Mouse (Mus musculus): Measurements from ENCODE around the gene Fbxl15. TPM values are rescaled to one million over a fixed set of nuclear protein-coding genes. Genes with fewer than 3 reads are reported as not detected.

Fbxl15 gene
- polyA plus RNA-seq (2016; fragmentation: Nextera tagmentation; extraction: Ambion mirVana), result 23.5 and 24.5 TPM in 2 replicates

- Histone ChIP-seq H3K27ac (peak within 1 kb of the TSS; percentile 96), H3K9me3 (no peaks in the 10 kb centered on the region), H3K36me3 (replicated peaks) (peaks cover 28% of the 10 kb centered on the region), H3K27me3 (peaks cover 43% of the 10 kb centered on the region), H3K4me2 (peak within 1 kb of the TSS; percentile 96), H3K4me3 (replicated peaks) (peak within 1 kb of the TSS; percentile 65), H3K4me1 (peaks cover 57% of the 10 kb centered on the region), H3K9ac (peak within 1 kb of the TSS; percentile 70)
- peak; percentile 86 for ATAC-seq (ENCODE audit: low FRiP score)
- WGBS, result under 1% methylated on average over 81 of the region's 81 CpGs
Observed at GRCm38 (mm10) chr19:46328081-46329030, at the start of gene Fbxl15. Gene Fbxl15 (plus strand): TSS chr19:46328184.

GRCm38 (mm10) chr19:46282081-46282849, 45.7 kb upstream of the Fbxl15 start:
- 94% methylated on average over 11 of the region's 11 CpGs for WGBS
- H3K4me2 ChIP-seq, result no peak overlapping the region
- no peaks in the 10 kb centered on the region for H3K4me1 ChIP-seq
- peaks cover 89% of the 10 kb centered on the region for H3K36me3 ChIP-seq (replicated peaks)
- H3K9me3 ChIP-seq, result no peaks in the 10 kb centered on the region
- H3K27me3 ChIP-seq, result no peaks in the 10 kb centered on the region
- no peak overlapping the region for H3K4me3 ChIP-seq (replicated peaks)
- H3K27ac ChIP-seq, result no peak overlapping the region
- ATAC-seq (ENCODE audit: low FRiP score), result no peak
- H3K9ac ChIP-seq, result no peak overlapping the region

DNA sequence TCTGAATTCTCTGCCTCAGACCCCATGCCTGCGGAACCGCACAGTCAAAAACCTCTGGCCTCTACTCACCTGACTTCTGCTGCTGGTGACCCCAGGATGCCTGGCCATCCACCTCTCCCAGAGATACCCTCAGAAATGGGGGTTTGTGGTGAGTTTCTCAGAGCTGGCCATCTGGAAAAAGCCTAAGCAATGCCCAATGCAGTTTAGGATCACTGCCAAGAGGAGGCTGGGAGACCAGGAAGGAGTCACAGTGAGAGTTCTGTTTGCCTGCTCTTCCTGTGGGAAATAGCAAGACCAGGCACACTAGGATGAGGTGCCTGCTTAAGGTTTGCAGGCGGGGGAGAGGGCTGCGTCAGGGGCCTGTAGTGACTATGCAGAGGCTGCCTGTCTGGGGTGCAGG, 43.3 kb upstream of the Fbxl15 start:
- Histone ChIP-seq H3K36me3 (replicated peaks) (peaks cover 78% of the 10 kb centered on the region), H3K9me3 (no peaks in the 10 kb centered on the region), H3K4me3 (replicated peaks) (no peak overlapping the region), H3K9ac (no peak overlapping the region), H3K27ac (no peak overlapping the region), H3K27me3 (no peaks in the 10 kb centered on the region), H3K4me2 (no peak overlapping the region), H3K4me1 (no peaks in the 10 kb centered on the region)
- no peak for ATAC-seq (ENCODE audit: low FRiP score)
- 94% methylated on average over 4 of the region's 4 CpGs for WGBS

DNA sequence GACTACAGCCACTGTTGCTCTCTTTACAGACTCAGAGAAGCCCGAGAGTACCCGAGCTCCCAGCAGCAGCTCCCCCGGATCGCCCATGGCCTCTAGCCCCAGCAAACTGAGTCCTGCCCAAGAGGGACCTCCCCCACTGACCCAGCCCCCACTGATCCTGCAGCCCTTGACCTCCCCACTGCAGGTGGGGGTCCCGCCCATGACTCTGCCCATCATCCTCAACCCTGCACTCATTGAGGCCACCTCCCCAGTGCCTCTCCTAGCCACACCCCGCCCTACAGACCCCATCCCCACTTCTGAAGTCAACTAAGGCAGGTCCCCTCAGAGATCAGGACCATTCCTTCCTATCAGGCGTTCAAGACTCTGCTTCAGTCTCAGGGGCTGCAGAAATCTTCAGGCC, 42.4 kb upstream of the Fbxl15 start:
- no peaks in the 10 kb centered on the region for H3K27me3 ChIP-seq
- no peaks in the 10 kb centered on the region for H3K9me3 ChIP-seq
- no peak overlapping the region for H3K9ac ChIP-seq
- WGBS, result 85% methylated on average over 7 of the region's 7 CpGs
- no peak for ATAC-seq (ENCODE audit: low FRiP score)
- no peak overlapping the region for H3K27ac ChIP-seq
- no peaks in the 10 kb centered on the region for H3K4me1 ChIP-seq
- H3K4me3 ChIP-seq (replicated peaks), result no peak overlapping the region
- H3K36me3 ChIP-seq (replicated peaks), result peaks cover 69% of the 10 kb centered on the region
- H3K4me2 ChIP-seq, result no peak overlapping the region

DNA sequence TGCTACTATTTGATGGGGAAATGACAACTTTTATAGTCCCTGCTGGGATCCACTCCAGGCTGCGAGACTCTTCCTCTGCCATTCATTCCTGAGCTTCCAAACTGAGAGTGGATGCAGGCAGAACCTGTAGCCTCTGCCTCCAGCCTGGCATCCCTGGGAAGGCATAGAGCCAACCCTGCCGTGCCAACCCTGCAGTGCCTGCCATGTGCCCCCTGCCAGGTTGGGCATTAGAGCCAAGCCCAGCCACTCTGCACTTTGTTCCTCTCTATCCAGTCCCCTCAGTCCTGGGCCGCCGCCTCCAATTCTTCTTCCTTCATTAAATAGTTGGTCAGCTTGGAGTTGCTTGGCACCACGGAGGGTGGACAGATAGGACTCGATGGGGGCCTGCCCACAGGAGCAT, 41.9 kb upstream of the Fbxl15 start:
- Histone ChIP-seq H3K36me3 (replicated peaks) (peaks cover 65% of the 10 kb centered on the region), H3K27ac (no peak overlapping the region), H3K9me3 (no peaks in the 10 kb centered on the region), H3K9ac (no peak overlapping the region), H3K27me3 (0 out of 2 replicates have a peak, but pooled peaks cover 3% of the 10 kb centered on the region), H3K4me3 (replicated peaks) (no peak overlapping the region), H3K4me2 (no peak overlapping the region), H3K4me1 (no peaks in the 10 kb centered on the region)
- ATAC-seq (ENCODE audit: low FRiP score), result no peak
- 94% methylated on average over 6 of the region's 6 CpGs for WGBS

- 0 out of 2 replicates have a peak, but pooled peaks cover 3% of the 10 kb centered on the region for H3K27me3 ChIP-seq
- H3K9ac ChIP-seq, result no peak overlapping the region
- H3K36me3 ChIP-seq (replicated peaks), result peaks cover 57% of the 10 kb centered on the region
- no peak overlapping the region for H3K4me2 ChIP-seq
- ATAC-seq (ENCODE audit: low FRiP score), result no peak
- no peak overlapping the region for H3K4me3 ChIP-seq (replicated peaks)
- H3K9me3 ChIP-seq, result no peaks in the 10 kb centered on the region
- no peaks in the 10 kb centered on the region for H3K4me1 ChIP-seq
- H3K27ac ChIP-seq, result no peak overlapping the region
- WGBS, result 87% methylated on average over 3 of the region's 3 CpGs
Observed at GRCm38 (mm10) chr19:46286926-46287325, 41.1 kb upstream of the Fbxl15 start.

DNA sequence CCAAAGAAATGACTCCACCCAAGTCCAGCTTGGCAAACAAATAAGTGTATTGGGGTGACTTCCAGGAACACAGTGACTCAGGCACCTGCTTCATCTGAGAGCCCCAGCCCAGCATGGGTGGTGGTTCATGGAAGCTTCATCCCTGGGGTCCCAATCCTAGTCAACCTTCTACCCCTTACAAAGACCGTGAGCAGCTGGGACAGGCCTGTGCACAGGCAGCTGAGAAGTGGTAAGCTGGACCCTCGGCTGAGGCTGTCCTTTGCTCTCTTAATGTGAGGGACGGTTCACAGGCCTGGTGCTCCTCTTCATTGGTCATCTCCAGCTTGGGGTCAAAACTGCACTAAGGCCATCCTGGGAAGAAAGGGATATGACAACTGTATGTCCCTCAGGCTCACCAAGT, 40.4 kb upstream of the Fbxl15 start:
- no peak overlapping the region for H3K4me3 ChIP-seq (replicated peaks)
- H3K4me1 ChIP-seq, result no peaks in the 10 kb centered on the region
- no peak for ATAC-seq (ENCODE audit: low FRiP score)
- no peak overlapping the region for H3K27ac ChIP-seq
- no peak overlapping the region for H3K4me2 ChIP-seq
- WGBS, result 88% methylated on average over 3 of the region's 3 CpGs
- no peaks in the 10 kb centered on the region for H3K9me3 ChIP-seq
- H3K9ac ChIP-seq, result no peak overlapping the region
- H3K36me3 ChIP-seq (replicated peaks), result peaks cover 50% of the 10 kb centered on the region
- 0 out of 2 replicates have a peak, but pooled peaks cover 3% of the 10 kb centered on the region for H3K27me3 ChIP-seq

DNA sequence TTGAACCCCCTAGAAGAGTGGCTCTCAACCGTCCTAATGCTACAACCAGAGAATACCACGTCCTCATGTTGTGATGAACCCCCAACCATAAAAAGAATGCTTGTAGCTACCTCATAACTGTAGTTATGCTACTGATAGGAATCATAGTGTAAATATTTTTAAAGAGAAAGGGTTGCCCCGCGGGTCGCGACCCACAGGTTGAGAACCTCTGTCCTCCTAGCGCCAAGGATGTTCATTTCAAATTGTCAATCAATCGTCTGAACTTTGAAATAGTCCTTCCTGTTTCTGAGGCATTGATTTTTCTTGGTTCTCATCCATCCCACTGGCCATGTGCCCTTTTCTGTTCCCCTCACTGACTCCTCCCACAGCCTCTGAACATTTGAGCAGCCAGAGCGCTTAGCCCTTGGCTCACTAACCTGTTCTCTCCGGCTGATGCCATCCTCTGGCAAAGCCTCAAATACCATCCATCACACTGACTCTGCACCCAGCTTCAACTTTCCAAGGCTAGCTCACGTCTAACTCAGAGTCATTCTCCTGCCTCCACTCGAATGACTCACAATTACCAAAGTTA, 37.4 kb upstream of the Fbxl15 start:
- Histone ChIP-seq H3K27ac (no peak overlapping the region), H3K9me3 (no peaks in the 10 kb centered on the region), H3K4me1 (no peaks in the 10 kb centered on the region), H3K9ac (no peak overlapping the region), H3K36me3 (replicated peaks) (peaks cover 21% of the 10 kb centered on the region), H3K4me3 (replicated peaks) (no peak overlapping the region), H3K27me3 (peaks cover 8% of the 10 kb centered on the region; the same call in 1 of the 2 replicates), H3K4me2 (no peak overlapping the region)
- no peak for ATAC-seq (ENCODE audit: low FRiP score)
- WGBS, result 72% methylated on average over 12 of the region's 12 CpGs

DNA sequence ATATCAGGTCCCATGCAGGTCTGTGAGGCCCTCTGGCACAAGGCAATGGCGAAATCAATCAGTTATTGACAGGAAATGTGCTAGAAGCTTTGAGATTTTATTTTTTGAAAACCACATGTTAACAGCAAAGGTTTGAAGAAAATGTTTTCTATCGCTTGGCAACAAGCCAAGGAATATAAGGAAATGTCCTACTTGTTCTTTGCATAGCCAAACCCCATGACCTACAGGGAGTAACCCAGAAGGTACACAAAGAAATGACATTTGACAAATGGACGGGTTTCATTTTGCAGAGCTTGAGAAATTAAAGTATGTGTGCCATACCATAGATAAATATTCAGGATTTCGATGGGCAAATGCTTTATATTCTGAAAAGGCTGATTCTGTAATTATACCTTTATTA, 31.0 kb upstream of the Fbxl15 start:
- H3K27me3 ChIP-seq, result peaks cover 11% of the 10 kb centered on the region; the same call in 1 of the 2 replicates
- H3K9me3 ChIP-seq, result no peaks in the 10 kb centered on the region
- H3K4me2 ChIP-seq, result no peak overlapping the region
- H3K4me3 ChIP-seq (replicated peaks), result no peak overlapping the region
- no peak for ATAC-seq (ENCODE audit: low FRiP score)
- no peaks in the 10 kb centered on the region for H3K36me3 ChIP-seq (replicated peaks)
- no peaks in the 10 kb centered on the region for H3K4me1 ChIP-seq
- no peak overlapping the region for H3K9ac ChIP-seq
- no peak overlapping the region for H3K27ac ChIP-seq
- 75% methylated on average over 4 of the region's 4 CpGs for WGBS

DNA sequence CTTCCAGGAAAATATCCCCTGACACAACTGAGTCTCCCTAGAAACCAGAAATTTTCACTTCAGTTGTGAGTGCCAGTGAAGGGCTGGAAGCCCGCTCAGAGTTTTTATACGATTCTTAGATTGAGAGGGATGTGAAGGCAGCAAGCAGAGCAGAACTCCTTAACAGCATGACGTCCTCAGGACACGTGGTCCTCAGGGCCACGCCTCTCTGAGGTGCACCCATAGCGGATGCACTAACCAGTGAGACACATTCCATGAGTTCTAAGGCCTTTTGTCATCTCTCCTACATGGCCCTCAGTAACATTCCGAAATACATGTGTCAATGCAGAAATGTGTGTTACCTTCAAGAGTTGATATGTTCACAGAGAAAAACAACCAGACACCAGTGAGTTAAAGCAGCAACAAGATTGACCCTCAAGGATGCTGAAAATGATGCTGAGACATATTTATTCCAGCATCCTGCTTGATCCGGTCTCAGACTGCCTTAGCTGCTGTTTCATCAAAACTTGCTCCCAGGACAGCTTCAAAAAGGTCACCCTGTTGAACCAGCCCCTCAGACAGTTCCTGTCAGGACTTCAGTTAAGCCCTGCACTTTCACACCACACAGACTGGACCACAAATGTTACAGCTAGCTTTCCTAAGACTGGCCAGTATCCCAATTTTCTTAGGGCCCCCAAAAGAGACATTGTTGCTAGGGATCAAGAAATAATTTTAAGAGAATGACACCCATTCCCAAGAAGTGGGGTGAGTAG, 27.5 kb upstream of the Fbxl15 start:
- peaks cover 17% of the 10 kb centered on the region for H3K27me3 ChIP-seq
- ATAC-seq (ENCODE audit: low FRiP score), result no peak
- H3K27ac ChIP-seq, result no peak overlapping the region
- H3K36me3 ChIP-seq (replicated peaks), result no peaks in the 10 kb centered on the region
- no peak overlapping the region for H3K9ac ChIP-seq
- WGBS, result 41% methylated on average over 8 of the region's 8 CpGs
- H3K4me3 ChIP-seq (replicated peaks), result no peak overlapping the region
- H3K9me3 ChIP-seq, result no peaks in the 10 kb centered on the region
- peaks cover 16% of the 10 kb centered on the region for H3K4me1 ChIP-seq
- H3K4me2 ChIP-seq, result no peak overlapping the region

- Histone ChIP-seq H3K27ac (no peak overlapping the region), H3K27me3 (peaks cover 37% of the 10 kb centered on the region), H3K4me3 (replicated peaks) (no peak overlapping the region), H3K4me2 (no peak overlapping the region), H3K36me3 (replicated peaks) (no peaks in the 10 kb centered on the region), H3K4me1 (peaks cover 25% of the 10 kb centered on the region), H3K9ac (no peak overlapping the region), H3K9me3 (no peaks in the 10 kb centered on the region)
- 87% methylated on average over 4 of the region's 4 CpGs for WGBS
- ATAC-seq (ENCODE audit: low FRiP score), result no peak
Observed at GRCm38 (mm10) chr19:46302551-46302950, 25.4 kb upstream of the Fbxl15 start.

Data from forebrain, embryonic 12.5 days (tissue).